Mouse (Mus musculus) ovary, postnatal 14 days (tissue): ENCODE measurements at regions not wholly inside any gene's neighbourhood (a gene's known extent, or its start where the extent isn't known, plus 50 kb on each side); places are given as distances from the start of the nearest gene placed in this dataset.

ENCODE experiments used
- DNase-seq: peaks from one replicate; pipeline ENCODE4 v3.0.0; 2022; ENCODE audit warnings: low spot score

DNA sequence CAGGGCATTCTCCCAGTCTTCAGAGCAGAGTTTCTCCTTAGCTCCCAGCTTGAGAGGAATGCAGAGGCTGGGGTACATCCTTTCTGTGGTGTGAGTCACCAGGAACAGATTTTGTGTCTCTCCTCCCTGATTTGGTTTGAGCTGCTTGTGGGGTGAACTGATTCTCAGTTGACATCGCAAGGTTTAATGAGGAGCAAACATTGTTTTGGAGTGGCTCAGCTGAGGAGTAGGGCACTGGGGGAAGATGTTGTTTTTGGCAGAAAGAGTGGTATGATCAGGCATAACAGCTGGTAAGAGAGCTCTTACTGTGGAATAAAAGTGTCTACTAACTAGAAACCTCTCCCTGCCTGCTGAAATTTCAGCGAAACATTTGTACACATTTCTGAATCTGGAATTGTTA lies 519.4 kb upstream of the Fam241a start:
- DNase-seq, result no peak

DNA sequence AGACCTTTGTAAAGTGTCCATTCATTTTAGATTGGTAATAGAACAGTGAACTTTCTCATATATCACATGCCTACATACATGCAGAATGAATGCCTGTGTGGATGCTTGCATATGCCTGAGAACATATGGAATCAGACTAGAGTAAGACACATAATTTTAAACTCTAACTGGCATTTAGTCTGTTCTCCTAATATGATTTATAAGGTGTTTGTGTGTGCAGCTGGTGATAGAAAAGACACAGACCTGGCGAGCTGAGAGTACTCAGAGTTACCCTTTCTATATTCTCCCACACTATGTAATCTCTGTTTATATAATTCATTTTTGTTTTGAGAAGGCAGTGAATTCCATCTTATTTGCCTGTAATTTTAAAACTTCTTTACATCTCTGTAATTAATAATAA lies 517.4 kb upstream of the Fam241a start:
- DNase-seq, result no peak

DNA sequence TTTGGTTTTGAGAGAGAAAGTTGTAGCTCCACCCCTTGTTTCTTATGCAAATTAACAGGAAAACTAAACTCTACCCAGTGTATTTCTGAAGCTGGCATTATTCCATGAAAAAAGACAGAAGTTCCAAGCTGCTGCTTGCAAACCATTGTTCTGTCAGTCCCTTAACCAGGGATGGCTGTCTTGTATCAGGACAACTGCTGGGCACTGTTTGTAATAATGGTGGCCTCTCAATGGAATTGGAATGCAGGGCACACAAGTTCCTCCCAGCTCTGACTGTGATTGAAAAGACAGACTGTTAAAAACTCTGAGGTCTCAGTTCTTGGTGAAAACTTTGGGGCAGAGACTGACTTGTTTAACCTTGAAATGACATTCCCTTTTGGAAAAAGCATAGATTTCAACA lies 516.0 kb upstream of the Fam241a start:
- DNase-seq, result no peak

DNA sequence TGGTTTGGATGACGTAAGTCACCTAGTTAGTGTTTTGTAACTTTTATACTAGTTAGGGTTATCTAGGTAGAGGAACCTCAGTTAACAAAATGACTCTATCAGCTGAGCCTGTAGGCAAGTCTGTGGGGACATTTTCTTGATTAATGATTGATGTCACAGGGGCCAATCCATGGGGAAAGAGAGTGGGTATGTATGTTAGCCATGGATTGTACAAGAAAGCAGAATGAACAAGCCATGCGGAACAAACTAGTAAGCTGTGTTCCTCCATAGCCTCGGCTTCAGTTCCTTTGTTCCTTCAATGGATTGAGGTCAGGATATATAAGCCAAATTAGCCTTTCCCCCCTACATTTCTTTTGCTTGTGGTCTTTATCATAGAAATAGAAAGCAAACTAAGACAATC lies 498.7 kb upstream of the Fam241a start:
- no peak for DNase-seq

DNA sequence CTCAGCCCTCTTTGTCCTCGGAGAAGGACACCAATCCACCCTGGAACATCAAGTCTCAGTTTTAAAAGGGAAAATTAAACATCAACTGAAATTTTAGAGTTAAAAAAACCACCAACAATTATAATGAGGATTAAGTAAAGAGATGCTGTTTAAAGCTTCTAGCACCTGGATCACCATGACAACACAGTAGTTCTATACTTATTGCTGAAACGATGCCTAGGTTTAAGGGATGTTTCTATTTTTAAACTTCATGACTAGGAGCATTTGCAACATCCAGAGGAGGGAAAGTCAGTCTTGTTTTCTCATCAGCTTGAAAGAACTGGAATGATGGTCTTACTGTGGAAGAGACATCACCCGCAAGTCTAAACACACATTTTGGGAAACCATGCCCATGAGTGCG lies 484.5 kb upstream of the Fam241a start:
- no peak for DNase-seq

DNA sequence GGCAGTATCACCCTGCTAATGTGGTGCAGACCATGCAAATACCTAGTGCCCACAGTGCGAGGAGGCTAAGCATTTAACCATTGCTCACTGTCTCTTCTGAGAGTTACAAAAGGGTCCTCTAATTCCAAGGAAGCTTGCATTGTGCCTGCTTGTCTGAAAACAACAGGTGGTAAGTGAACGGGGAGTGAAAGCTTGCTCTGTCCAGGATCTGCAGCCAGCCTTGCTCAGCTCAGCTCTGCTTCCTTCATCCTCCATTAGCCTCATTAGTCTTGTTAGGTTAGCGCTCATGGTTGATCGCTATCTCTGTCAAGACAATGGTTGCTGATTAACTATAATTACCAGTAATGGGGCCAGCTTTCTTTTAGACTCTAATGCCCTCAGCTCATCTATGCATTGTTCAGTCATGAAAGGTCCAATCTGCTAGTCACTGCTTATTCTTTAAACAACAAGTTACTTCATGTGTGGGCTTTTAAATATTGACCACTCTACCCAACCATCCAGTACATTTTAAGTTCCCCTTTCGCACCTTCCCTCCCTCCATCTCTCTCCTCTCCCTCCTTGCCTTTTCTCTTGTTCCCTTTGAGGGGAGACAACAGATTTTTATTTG lies 473.5 kb upstream of the Fam241a start:
- DNase-seq, result no peak

DNA sequence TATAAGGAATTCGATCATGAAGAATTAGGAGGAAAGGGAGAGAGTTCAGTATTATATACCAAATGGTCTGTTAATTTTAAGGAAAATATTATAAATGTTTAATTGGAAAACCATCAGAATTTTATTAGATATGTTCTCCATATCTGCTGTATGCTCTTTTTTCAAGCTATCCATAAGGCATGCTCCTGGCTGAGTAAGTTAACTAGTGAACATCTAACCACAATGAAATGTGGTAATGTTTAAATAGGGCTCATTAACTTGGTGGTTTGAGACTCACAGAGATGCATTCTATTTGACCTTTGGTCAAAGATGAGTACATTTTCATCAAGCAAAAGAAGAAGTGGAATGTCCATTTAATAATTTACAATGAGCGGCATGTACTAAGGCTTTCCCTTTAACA lies 466.2 kb upstream of the Fam241a start:
- no peak for DNase-seq

DNA sequence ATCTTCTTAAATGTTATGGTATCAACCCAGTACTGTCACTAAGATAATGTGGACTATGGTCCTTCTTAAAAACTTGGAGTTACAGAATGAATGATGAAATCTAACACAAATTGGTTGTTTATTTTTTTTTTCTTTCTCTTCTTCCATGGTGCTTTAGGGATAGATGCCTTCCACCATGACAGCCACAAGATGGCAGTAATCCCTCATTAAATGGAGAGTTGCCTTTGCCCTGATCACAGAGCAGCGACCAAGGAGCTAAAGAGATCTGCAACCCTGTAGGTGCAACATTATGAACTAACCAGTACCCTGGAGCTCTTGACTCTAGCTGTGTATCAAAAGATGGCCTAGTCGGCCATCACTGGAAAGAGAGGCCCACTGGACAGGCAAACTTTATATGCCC lies 453.0 kb upstream of the Fam241a start:
- peak; percentile 18 for DNase-seq

DNA sequence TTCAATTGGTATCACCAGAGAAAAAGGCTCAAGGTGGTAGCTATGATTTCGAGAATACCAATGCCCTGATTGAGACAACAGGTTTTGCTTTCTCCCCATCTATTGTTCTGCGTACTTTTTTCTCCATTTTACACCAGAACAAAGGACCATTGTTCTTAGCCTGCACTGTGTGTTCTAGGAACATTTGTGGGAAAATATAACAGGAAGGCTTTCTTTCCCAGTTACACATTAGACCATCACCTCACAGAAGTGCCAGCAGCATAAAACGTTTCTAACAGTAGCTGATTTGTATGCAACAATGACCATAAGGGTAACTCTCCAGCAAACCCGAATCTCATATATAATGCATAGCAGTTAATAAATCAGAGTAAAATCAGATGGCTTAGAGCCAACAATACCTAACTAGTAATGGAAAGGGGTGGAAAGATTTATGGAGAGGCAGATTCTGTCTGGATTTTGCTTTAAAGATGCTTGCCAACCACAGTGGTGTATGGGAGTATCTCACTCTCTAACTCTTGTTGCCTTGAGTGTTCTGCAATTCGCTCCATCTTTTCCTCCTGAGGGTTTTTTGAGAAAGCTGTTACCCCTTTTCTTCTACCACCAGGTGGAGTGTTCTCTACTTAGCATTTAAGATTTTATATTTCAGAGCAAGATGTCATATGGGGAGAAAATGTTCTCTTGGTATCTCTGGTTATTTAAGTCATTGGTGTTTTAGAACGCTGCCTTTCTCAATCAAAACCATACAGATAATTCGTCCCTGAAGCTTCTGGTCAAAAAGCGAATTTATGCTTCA lies 451.9 kb upstream of the Fam241a start:
- no peak for DNase-seq

DNA sequence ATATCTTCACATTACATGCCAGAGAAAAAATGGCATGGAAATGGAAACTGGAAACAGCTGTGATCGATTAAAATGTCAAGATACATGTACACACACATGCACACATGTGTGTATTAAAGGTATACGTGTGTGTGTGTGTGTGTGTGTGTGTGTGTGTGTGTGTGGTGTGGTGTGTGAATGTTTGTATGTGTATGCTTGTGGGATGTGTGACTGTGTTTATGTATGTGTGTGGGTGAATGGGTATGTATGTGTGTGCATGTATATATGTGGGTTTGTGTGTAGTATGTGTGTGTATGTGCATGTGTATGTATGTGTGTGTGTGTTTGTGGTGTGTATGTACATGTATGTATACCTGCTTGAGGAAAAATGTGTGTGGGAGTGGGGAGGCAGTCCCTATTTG lies 441.4 kb upstream of the Fam241a start:
- DNase-seq, result no peak

DNA sequence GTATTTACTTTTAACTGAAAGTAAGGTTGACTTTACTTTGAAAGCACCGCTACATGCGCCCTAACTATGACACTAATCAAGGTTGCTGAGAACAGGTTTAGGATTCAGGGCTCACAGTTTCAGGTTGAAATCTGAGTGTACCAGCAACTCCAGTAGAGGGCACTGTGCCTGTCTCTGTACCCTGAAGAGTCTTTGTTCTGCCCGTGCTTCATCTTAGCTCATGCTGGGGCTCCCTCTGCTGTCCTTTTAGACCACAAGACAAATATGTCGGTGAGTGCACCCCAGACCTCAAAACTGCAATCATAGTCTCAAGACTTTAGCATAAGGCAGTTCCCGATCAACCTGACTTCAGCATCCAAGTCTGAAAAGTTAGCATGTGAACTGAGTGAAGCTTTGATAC lies 440.9 kb upstream of the Fam241a start:
- DNase-seq, result peak; percentile 52

DNA sequence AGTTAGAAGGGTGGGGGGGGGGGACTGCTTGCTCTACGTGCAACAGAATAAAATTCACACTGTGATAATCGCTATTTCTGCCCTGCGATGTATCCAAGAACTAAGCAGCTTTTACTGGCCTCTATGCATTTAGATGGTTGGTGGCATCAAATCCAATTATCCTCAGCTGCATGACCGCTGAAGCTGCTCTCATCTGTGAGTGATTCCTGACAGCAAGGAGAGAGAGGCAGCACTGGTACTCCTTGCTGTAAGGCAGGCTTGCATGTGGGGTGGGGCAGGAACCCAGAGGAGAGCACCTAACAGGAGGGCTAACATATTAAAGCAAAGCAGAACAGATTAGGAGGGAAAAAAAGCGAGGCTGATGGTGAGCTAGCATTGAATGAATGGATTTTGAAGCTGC lies 431.6 kb upstream of the Fam241a start:
- no peak for DNase-seq

DNA sequence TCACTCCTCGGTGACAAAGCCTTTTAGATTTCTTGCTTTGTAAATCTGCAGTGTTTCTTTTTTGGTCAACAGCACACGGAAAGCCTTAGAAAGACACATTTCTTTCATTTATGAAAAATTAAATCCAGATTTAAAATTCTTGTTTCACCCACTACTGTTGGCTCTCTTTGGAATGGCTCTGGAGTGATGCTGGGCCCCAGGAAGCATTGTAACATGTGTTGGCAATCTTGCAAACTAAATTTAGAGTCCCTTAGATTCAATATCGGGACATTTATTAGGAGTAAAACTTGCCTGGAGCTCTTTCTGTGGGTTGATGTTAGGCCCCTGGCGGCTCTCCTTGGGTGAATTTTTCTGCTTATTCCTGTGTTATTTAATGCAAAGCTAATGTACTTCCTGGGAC lies 405.2 kb upstream of the Fam241a start:
- no peak for DNase-seq

DNA sequence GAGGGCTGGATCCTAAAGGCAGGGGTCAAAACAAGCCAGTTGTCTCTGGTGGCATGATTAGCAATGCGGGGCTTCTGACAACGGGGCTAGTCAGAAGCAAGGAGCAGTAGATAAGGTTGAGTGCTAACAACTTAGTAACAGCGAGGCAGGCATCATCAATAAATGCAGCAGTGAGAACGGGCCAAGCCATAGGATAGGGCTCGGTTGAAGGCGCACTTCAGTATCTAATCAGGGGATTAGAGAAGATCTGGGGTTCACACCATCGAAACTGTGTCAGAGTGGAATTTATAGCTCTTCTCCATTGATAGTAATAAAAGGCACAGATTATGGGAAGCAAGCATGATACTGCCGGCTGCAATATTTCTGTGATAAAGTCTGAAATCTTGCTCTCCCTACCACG lies 402.0 kb upstream of the Fam241a start:
- no peak for DNase-seq

DNA sequence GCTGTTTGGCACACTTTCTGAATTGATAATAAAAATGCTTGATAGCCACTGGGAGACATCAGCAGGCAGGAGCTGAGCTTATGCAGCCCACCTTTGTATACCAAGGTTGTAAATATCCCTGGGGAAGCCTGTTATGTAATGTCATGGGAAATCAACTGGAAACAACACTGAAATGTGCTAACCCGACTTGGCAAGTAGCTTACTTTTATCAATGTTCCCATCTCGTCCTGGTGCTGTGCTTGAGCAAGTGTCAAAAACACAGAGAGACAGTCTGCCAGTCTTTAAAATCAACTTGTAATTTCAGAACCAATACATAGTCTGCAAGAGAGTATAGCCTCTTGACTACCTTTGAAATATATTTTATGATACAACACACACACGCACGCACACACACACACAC lies 391.7 kb upstream of the Fam241a start:
- DNase-seq, result no peak

DNA sequence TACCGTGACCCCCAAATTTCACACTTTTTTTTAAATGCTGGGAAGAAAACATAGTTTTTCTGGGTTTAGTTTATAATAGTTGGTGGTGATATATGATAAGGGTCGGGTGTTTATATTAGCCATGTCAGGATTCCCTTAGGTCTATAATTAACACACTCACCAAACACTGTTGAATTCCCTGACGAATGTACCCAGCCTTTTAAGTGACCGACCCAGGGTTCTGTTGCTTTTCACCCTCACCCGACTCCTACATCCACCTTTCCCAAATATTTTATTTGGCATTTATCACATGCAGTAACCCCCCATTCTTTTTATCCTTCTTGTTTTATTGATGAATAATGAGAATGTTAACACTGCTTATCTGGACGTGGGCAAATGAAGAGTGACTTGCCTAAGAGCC lies 389.1 kb upstream of the Fam241a start:
- no peak for DNase-seq

DNA sequence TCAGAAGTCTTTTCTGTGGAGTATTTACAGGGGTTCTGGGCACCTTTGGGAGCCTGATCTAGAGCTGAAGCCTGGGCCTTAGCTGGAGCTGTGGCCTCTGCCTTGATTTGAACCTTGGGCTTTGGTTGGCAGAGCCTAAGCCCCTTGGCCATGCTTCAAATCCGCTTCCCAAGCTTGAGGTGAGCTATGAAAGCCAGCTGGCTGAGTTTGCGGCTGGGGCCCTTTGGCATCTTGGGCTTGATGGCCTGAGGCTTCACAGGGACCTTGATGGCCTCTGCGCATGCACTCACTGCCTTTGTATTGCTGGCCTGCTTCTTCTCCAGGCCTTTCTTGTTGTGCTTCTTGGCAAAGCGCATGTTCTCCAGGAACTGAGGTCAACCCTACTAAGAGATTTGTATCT lies 384.5 kb upstream of the Fam241a start:
- no peak for DNase-seq

DNA sequence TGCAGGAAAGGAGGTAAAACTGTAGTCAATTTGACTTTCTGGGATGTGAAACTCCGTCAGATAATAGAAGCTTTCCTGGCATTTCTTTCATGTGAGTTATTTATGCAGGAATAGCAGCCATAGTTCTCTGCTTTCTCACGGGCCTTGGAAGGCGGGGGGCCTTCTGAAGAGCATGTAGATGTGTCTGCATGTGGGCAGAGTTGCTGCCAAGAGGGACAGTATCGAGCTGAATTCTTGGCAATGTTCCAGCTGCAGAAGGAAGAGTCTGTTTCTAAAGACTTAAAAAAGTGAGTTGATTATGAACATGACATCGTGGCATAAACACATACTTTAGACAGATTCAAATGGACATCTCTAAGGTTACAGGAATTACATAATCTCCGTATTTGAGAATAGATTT lies 374.5 kb upstream of the Fam241a start:
- no peak for DNase-seq

DNA sequence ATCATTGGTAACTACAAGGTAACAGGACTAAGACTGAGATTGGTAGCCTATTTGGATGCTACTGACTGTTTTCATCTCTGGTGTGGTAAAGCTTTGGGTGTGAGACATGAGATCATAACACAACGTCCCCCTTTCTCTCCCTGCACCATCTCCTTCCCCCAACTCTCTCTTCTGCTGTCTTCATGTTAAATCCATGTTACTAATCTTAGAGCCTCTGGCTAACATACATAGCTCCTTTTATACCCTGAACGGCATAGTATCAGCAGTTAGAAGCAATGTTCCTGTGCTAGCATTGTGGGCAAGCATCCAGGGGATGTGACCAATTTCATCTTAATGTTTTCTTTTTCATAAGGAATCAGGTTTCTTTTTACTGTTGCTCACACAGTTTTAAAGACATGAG lies 365.1 kb upstream of the Fam241a start:
- no peak for DNase-seq

DNA sequence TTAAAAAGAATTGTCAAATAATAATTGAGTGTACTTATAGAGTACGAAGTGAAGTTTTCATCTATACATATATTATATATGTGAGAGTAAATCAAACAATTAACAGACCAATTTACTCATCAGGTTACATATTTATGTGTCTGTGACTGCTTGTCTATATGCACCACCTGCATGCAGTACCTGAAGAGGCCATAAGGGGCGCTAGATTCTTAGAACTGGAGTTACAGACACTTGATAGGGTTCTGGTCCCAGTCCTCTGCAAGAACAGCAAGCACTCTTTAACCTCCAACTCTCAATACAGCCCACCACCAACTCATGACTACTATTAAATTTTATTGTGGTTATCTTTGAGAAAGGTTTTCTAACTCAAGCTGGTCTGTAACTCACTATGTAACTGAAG lies 351.7 kb upstream of the Fam241a start:
- no peak for DNase-seq

DNA sequence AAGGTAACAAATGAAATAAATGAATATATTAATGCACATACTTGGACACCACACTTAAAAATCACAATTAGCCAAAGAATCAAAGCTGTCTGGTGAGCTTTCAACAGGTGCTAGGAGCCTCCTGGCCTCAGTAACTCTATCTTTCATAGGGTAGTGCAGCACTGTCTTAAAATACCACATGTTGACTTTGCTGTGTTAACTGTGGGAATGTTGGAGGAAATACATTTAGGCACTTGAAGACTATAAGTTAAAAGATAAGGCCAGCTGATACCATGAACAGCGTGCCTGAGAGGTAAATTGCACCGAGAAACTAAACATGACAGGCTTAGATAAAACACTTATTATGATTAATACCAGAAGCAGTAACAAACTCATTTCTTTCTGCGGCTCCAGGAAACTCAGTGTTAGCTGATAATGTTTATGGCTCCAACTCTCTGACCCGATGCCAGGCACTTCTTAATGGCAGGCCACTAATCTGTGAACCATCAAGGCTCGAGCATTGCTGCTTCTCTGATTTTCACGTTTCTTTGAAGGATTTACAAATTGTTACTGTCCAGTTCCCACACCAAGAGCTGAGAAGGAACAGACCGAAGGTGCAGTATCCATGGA lies 343.8 kb upstream of the Fam241a start:
- no peak for DNase-seq

DNA sequence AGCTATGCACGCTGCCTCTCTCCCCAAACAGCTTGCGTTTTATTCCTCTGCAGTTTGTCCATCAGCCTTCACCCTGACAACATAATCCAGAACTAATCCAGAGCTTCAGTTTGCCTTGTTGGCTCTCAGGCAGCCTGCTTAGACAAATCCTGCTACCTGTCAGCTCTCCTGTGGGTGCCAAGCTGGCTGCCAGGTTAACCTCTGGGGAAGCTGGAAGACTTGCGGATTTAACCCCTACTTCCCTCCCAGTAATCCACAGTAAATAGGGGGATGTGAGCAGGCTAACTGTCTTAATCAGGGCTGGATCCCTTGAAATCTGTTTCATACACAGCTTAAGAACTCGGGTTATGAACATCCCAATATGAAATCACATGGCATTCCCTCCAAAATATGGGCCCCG lies 334.3 kb upstream of the Fam241a start:
- no peak for DNase-seq

DNA sequence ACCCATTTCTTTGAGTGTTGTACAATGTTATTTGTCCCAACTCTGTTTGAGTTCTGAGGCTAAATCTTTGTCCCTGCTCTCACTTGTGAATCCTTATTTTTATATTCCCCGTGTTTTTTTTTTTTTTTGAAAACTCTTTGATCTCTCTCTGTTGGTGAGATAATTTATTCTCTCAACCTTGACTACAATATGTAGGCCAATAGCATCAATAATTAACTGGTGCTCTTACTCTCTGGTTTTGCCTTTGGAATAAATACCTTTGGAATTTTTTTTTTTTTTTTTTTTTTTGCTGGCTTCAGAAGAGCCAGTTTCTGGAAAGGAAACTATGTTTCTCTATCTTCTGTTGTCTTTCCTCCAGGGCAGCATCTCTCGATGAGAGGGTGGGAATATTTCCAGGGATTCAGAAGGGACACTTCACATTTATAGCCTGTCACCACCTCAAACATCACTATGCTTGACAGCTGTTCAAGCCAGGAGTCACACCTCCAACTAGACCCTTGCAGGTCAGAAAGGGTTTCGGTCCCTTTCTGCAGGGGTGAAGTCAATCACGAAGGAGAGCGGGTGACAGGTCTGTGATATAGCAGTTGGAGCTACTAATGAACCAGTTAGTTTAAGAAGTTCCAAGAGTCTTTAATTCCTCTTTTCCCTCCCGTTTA lies 330.9 kb upstream of the Fam241a start:
- no peak for DNase-seq
